Mouse (Mus musculus) forebrain, embryonic 16.5 days (tissue): ENCODE measurements around the gene Mettl24. TPM values are rescaled to one million over a fixed set of nuclear protein-coding genes. Genes with fewer than 3 reads are reported as not detected.

ENCODE experiments used
- ATAC-seq: fragments of 200-750 bp; cut with Nextera tagmentation; 2 replicates; pipeline ENCODE4 v1.8.0; 2017; ENCODE audit warnings: mild to moderate bottlenecking, moderate library complexity
- H3K27ac ChIP-seq: fragments of 300-500 bp; sonication (generic); 2 replicates; pipeline ENCODE4 v1.5.1; 2014; ENCODE audit warnings: low read length, control low read depth
- H3K27me3 ChIP-seq: fragments of 300-500 bp; sonication (generic); replicated peaks from 2 replicates; pipeline ENCODE4 v1.6.1; 2014; ENCODE audit warnings: low read length; ENCODE audit not compliant: control insufficient read depth, insufficient read depth
- H3K36me3 ChIP-seq: fragments of 300-500 bp; sonication (generic); 2 replicates; pipeline ENCODE4 v1.6.1; 2014; ENCODE audit not compliant: control insufficient read depth, insufficient read depth
- H3K4me1 ChIP-seq: fragments of 300-500 bp; sonication (generic); replicated peaks from 2 replicates; pipeline ENCODE4 v1.6.1; 2014; ENCODE audit warnings: low read length; ENCODE audit not compliant: control insufficient read depth, insufficient read depth
- H3K4me2 ChIP-seq: fragments of 300-500 bp; sonication (generic); 2 replicates; pipeline ENCODE4 v1.6.1; 2014; ENCODE audit warnings: mild to moderate bottlenecking, low read length, control low read depth
- H3K4me3 ChIP-seq: fragments of 300-500 bp; sonication (generic); replicated peaks from 2 replicates; pipeline ENCODE4 v1.5.1; 2014; ENCODE audit warnings: mild to moderate bottlenecking, low read length, control low read depth
- H3K9ac ChIP-seq: fragments of 300-500 bp; sonication (generic); replicated peaks from 2 replicates; pipeline ENCODE4 v1.6.1; 2014; ENCODE audit warnings: low read depth, low read length, control low read depth
- H3K9me3 ChIP-seq: fragments of 300-500 bp; sonication (generic); 2 replicates; pipeline ENCODE4 v1.6.1; 2016; ENCODE audit warnings: low read length; ENCODE audit not compliant: control insufficient read depth
- WGBS: fragments of 180-500 bp; shearing (Covaris S2); extraction: QIAGEN DNeasy Blood & Tissue Kit; methylation state at CpG from one replicate; pipeline ENCODE4 v1.1.7; 2014; 5-methylcytosine and 5-hydroxymethylcytosine counted together
- polyA plus RNA-seq: library from polyadenylated mRNA; unstranded; fragments of >200 nt; fragmentation: Nextera tagmentation; extraction: Ambion mirVana; gene quantifications from 2 replicates; pipeline ENCODE4 v1.2.1, GENCODE M21; 2015

Gene Mettl24
- polyA plus RNA-seq, 1 experiment from 2014 or later: 0.27 TPM

DNA sequence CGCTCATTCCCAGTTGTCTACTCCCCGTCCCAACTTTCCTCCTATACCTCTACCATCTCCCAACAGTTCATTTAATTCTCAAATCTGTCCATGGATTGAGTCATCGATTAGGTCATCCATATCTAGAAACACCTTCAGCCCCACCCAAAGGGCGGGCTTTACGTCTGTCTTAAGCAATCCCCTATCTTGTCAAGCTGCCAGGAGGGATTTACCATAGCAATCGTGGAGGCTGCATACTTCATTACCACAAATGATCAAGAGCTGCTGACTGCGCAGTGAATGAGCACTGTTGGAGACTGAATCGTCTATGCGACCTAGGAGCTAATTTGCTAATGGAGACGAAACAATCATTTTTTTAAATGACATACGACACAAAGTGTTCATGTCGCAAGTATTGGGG is 34.3 kb upstream of the Mettl24 start:
- no peaks in the 10 kb centered on the region for H3K27me3 ChIP-seq

DNA sequence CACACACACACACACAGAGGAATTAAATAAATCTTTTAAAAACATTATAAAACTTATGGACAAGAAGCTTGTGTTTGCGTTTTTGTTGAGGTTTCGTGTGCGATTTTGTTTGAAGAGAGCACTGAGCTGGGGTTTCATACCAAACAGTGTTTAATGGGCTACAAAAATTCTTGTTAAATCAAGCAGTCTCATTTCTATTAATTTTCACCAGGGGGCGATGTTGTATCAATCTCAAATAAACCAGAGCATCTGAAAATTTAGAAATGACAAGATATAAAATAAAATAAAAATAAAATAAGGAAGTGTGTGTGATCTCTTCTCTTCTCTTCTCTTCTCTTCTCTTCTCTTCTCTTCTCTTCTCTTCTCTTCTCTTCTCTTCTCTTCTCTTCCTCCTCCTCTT is 33.4 kb upstream of the Mettl24 start:
- no peak for ATAC-seq
- no peak overlapping the region for H3K4me3 ChIP-seq
- H3K36me3 ChIP-seq: no peaks in the 10 kb centered on the region
- H3K4me2 ChIP-seq: no peak overlapping the region
- H3K27me3 ChIP-seq: no peaks in the 10 kb centered on the region
- no peak overlapping the region for H3K9ac ChIP-seq
- H3K27ac ChIP-seq: no peak overlapping the region
- WGBS: 22% methylated on average over 4 of the region's 4 CpGs
- no peaks in the 10 kb centered on the region for H3K9me3 ChIP-seq
- 0 out of 2 replicates have a peak, but pooled peaks cover 4% of the 10 kb centered on the region for H3K4me1 ChIP-seq

More for the DNA sequence above, 34.3 kb upstream of the Mettl24 start:
- no peak overlapping the region for H3K4me2 ChIP-seq
- H3K4me1 ChIP-seq: 0 out of 2 replicates have a peak, but pooled peaks cover 4% of the 10 kb centered on the region
- no peak overlapping the region for H3K9ac ChIP-seq
- no peak overlapping the region for H3K4me3 ChIP-seq
- no peaks in the 10 kb centered on the region for H3K36me3 ChIP-seq
- H3K9me3 ChIP-seq: no peaks in the 10 kb centered on the region
- WGBS: 77% methylated on average over 12 of the region's 12 CpGs
- ATAC-seq: no peak
- no peak overlapping the region for H3K27ac ChIP-seq

DNA sequence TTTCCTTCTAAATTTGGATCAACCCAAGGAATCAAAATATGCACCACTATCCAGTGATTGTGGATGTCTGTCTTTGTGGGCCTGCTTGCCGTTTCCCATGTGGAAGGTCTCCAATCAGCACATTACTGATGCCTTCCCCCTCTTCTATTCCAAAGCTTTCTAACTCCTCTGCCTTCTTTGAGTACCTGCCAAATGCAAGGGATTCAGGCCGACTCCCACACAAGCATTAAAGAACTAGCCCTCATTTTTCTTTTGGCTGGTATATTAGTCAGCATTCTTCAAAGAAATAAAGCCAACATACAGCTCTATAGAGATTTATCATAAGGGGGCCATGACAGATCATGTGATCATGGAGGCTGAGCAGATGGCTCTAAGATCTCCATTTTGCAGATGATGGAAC is 31.4 kb upstream of the Mettl24 start:
- no peak for ATAC-seq
- Histone ChIP-seq H3K9me3 (no peaks in the 10 kb centered on the region), H3K4me2 (no peak overlapping the region), H3K27me3 (no peaks in the 10 kb centered on the region), H3K4me3 (no peak overlapping the region), H3K9ac (no peak overlapping the region), H3K27ac (no peak overlapping the region), H3K36me3 (no peaks in the 10 kb centered on the region), H3K4me1 (0 out of 2 replicates have a peak, but pooled peaks cover 4% of the 10 kb centered on the region)
- WGBS: 54% methylated on average over 2 of the region's 2 CpGs

DNA sequence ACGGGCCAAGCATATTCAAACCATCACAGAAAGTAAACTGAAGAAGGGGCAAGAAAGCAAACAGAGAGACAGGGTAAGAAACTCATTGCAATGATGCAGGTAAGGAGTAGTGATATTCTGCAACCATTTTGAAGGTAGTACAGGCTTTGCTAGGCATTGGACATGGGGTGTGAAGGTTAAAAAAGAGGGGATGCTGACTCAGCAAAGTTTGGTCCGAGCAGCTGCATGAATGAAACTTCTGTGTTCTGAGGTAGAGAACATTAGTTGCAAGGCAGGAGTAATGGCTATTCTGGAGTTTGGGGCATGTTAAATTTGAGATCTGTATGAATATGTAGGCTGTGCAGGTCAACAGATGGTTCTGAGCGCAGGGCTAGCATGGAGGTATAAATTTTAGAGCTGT is 17.8 kb upstream of the Mettl24 start:
- H3K9ac ChIP-seq: no peak overlapping the region
- H3K27ac ChIP-seq: no peak overlapping the region
- no peaks in the 10 kb centered on the region for H3K4me1 ChIP-seq
- H3K36me3 ChIP-seq: no peaks in the 10 kb centered on the region
- H3K4me2 ChIP-seq: no peak overlapping the region
- WGBS: 87% methylated on average over 3 of the region's 3 CpGs
- no peaks in the 10 kb centered on the region for H3K27me3 ChIP-seq
- H3K9me3 ChIP-seq: no peaks in the 10 kb centered on the region
- H3K4me3 ChIP-seq: no peak overlapping the region
- no peak for ATAC-seq

DNA sequence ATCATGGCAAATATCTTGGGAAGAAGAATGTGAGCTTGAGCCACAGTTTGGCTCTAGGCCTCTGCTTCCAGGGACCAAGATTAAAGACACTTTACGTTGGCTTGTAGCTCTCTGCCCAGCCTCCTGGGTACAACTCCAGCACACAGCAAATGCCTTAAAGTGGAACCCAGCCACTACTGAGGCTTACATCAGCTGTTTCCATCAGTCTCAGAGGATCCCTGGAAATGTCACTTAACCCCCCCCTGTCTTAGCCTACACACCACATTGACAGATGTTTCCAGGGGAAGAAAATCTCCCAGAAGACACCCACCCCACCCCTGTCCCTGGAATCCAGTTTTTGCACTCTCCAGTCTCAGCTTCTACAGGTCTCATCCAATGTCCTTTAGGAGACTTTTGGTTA is 16.1 kb upstream of the Mettl24 start:
- H3K4me3 ChIP-seq: no peak overlapping the region
- H3K4me2 ChIP-seq: no peak overlapping the region
- H3K27ac ChIP-seq: no peak overlapping the region
- ATAC-seq: no peak
- H3K9me3 ChIP-seq: no peaks in the 10 kb centered on the region
- H3K27me3 ChIP-seq: no peaks in the 10 kb centered on the region
- WGBS: 78% methylated on average over 1 of the region's 1 CpGs
- H3K9ac ChIP-seq: no peak overlapping the region
- H3K4me1 ChIP-seq: no peaks in the 10 kb centered on the region
- no peaks in the 10 kb centered on the region for H3K36me3 ChIP-seq

DNA sequence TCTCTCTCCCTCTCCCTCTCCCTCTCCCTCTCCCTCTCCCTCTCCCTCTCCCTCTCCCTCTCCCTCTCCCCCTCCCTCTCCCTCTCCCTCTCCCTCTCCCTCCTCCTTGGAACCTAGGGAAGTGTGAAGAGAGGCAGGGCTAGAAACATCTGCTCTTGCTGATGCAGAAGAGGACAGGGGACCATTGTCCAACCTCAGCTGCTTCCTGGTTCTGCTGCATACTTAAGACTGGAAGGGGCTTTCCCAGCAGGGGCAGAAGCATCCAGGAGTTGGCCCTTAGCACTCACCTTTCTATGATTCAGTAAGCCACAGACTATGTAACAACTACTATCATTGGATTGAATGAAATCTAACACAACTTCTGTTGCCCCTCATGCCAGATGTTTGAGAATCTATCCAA is 14.4 kb upstream of the Mettl24 start:
- Histone ChIP-seq H3K9ac (no peak overlapping the region), H3K4me3 (no peak overlapping the region), H3K4me2 (no peak overlapping the region), H3K4me1 (no peaks in the 10 kb centered on the region), H3K9me3 (no peaks in the 10 kb centered on the region), H3K36me3 (no peaks in the 10 kb centered on the region), H3K27ac (no peak overlapping the region), H3K27me3 (no peaks in the 10 kb centered on the region)
- no peak for ATAC-seq

DNA sequence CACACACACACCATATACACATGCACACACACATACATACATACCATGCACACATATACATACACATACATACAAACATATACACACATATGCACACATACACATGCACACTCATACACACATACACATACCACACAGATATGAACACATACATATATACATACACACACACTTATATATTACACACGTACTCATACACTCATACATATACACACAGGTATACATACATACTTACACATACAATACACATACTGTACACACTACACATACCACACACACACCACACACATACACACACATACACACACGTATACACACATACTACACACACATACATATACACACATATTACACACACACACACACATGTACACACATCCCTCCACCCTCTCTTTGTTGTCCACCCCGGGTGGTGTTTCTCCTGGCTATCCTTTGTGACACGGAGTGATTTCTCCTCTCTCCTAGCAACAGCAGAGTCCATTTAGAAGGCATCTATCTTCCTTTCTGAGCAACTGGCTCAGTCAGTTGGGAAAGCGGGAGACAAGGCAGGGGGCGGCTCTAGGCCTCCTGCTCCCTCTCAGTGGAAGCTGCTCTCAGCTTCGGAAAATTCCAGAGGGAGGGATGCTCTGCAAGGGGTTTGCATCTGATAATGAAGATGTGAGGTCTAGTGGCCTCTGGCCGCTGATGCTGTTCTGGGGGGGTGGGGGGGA is 10.3 kb upstream of the Mettl24 start:
- Histone ChIP-seq H3K4me2 (no peak overlapping the region), H3K4me3 (no peak overlapping the region), H3K9ac (no peak overlapping the region), H3K27me3 (no peaks in the 10 kb centered on the region), H3K36me3 (no peaks in the 10 kb centered on the region), H3K9me3 (no peaks in the 10 kb centered on the region), H3K27ac (no peak overlapping the region), H3K4me1 (peaks cover 4% of the 10 kb centered on the region; the same call in 1 of the 2 replicates)
- no peak for ATAC-seq
- 60% methylated on average over 8 of the region's 8 CpGs for WGBS

DNA sequence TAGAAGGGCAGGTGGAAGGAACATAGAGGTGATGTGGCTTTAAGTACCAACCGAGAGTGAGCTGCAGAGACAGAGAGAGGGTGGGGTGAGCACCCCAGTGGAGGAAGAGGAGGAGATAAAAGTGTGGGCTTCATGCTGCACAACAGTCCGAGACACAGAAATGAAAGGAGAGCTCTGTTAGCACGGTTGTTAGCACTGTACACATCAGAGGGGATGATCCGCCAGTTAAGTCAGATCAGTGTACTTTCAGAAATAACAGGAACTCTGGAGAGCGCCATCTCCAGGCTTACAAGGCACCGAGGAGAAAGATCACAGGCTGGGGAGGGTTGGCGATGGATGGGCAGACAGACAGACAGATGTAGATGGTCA is 9.8 kb upstream of the Mettl24 start:
- ATAC-seq: no peak
- H3K36me3 ChIP-seq: no peaks in the 10 kb centered on the region
- WGBS: 67% methylated on average over 7 of the region's 7 CpGs

DNA sequence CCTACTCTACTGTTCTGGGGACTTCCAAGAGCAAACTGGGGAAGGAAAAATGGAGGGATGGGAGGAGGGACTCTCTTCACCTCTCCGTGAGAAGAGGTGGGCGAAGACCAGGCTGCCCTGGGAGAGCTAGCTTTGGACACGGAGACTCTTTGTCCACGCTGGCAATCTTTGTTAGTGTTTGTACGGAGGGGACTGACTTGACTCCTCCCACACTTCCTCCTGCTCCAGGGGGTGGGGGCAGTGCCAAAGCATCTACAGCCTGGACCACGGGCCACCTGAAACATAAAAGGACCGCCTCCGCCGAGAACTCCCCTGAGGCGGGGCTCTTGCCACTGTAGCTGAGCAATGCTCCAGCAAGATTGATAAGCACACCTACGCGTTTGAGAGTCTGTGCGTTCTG is 8.9 kb upstream of the Mettl24 start:
- 10% methylated on average over 13 of the region's 13 CpGs for WGBS
- H3K4me2 ChIP-seq: peak overlapping the region; percentile 39
- no peak overlapping the region for H3K9ac ChIP-seq
- H3K27ac ChIP-seq: no peak overlapping the region
- ATAC-seq: no peak
- H3K4me3 ChIP-seq: peak overlapping the region; percentile 9; the same call in 1 of the 2 replicates
- no peaks in the 10 kb centered on the region for H3K9me3 ChIP-seq
- peaks cover 4% of the 10 kb centered on the region; the same call in 1 of the 2 replicates for H3K4me1 ChIP-seq
- no peaks in the 10 kb centered on the region for H3K27me3 ChIP-seq
- no peaks in the 10 kb centered on the region for H3K36me3 ChIP-seq

More for the DNA sequence above, 9.8 kb upstream of the Mettl24 start:
- H3K9me3 ChIP-seq: no peaks in the 10 kb centered on the region
- H3K27ac ChIP-seq: no peak overlapping the region
- no peak overlapping the region for H3K9ac ChIP-seq
- peaks cover 4% of the 10 kb centered on the region; the same call in 1 of the 2 replicates for H3K4me1 ChIP-seq
- H3K4me3 ChIP-seq: no peak overlapping the region
- no peaks in the 10 kb centered on the region for H3K27me3 ChIP-seq
- H3K4me2 ChIP-seq: no peak overlapping the region

DNA sequence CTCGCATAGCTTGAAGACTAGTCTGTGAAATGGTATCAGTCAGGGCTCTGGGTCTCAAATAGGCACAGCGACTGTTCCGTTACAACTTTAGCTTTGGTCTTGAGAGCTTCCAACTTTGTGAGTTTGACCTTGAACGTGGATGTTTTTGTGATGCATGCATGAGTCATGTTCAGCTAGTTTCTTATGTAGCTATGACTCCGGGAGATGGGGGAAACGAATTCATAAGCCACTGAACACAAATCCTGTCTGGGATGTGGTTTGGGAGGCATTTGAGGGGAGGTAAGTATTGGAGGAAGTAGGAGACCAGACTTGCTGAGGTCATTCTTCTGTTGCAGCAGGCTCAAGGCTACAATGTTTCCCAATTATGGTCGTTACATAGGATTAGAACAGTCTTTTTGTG is 7.2 kb upstream of the Mettl24 start:
- Histone ChIP-seq H3K9me3 (no peaks in the 10 kb centered on the region), H3K4me2 (no peak overlapping the region), H3K4me3 (no peak overlapping the region), H3K36me3 (no peaks in the 10 kb centered on the region), H3K27me3 (no peaks in the 10 kb centered on the region), H3K9ac (no peak overlapping the region), H3K27ac (no peak overlapping the region), H3K4me1 (peaks cover 4% of the 10 kb centered on the region; the same call in 1 of the 2 replicates)
- no peak for ATAC-seq
- 79% methylated on average over 7 of the region's 7 CpGs for WGBS
